Mouse (Mus musculus): ENCODE measurements at regions not wholly inside any gene's neighbourhood (a gene's known extent, or its start where the extent isn't known, plus 50 kb on each side); places are given as distances from the start of the nearest gene placed in this dataset.

GRCm38 (mm10) chr11:112480360-112480759 is 301.7 kb upstream of the Sox9 start:
- no peak for DNase-seq

- peak in 1 of 2 experiments; percentile 3 for DNase-seq
Measured at GRCm38 (mm10) chr11:112501781-112502180, 280.2 kb upstream of the Sox9 start.

- no peak for DNase-seq
Measured at GRCm38 (mm10) chr11:112519076-112519475, 262.9 kb upstream of the Sox9 start.

GRCm38 (mm10) chr11:112524983-112525382 is 257.0 kb upstream of the Sox9 start:
- DNase-seq: no peak

GRCm38 (mm10) chr11:112542573-112542972 is 239.5 kb upstream of the Sox9 start:
- no peak for DNase-seq

- DNase-seq: peak; percentile 56 to 60
Measured at GRCm38 (mm10) chr11:112543473-112543872, 238.6 kb upstream of the Sox9 start.

GRCm38 (mm10) chr11:112545231-112546010 is 236.6 kb upstream of the Sox9 start:
- peak; percentile 24 to 32 for DNase-seq

- peak; percentile 12 to 15 for DNase-seq
Measured at GRCm38 (mm10) chr11:112546162-112546561, 235.9 kb upstream of the Sox9 start.

- no peak for DNase-seq
Measured at GRCm38 (mm10) chr11:112552838-112553237, 229.2 kb upstream of the Sox9 start.

- no peak for DNase-seq
Measured at GRCm38 (mm10) chr11:112563027-112563426, 219.0 kb upstream of the Sox9 start.

GRCm38 (mm10) chr11:112564706-112565215 is 217.3 kb upstream of the Sox9 start:
- DNase-seq: no peak

- DNase-seq: no peak
Measured at GRCm38 (mm10) chr11:112566071-112566470, 216.0 kb upstream of the Sox9 start.

- no peak for DNase-seq
Measured at GRCm38 (mm10) chr11:112587386-112587785, 194.6 kb upstream of the Sox9 start.

- DNase-seq: peak in 1 of 2 experiments; percentile 7
Measured at GRCm38 (mm10) chr11:112588088-112588487, 193.9 kb upstream of the Sox9 start.

GRCm38 (mm10) chr11:112590214-112590613 is 191.8 kb upstream of the Sox9 start:
- no peak for DNase-seq

GRCm38 (mm10) chr11:112592411-112593020 is 189.5 kb upstream of the Sox9 start:
- no peak for DNase-seq

GRCm38 (mm10) chr11:112593821-112594220 is 188.2 kb upstream of the Sox9 start:
- no peak for DNase-seq

- DNase-seq: no peak
Measured at GRCm38 (mm10) chr11:112607359-112607758, 174.7 kb upstream of the Sox9 start.

GRCm38 (mm10) chr11:112609277-112609676 is 172.7 kb upstream of the Sox9 start:
- DNase-seq: no peak

- no peak for DNase-seq
Measured at GRCm38 (mm10) chr11:112611073-112611472, 171.0 kb upstream of the Sox9 start.

GRCm38 (mm10) chr11:112615629-112616028 is 166.4 kb upstream of the Sox9 start:
- no peak for DNase-seq

GRCm38 (mm10) chr11:112616942-112617341 is 165.1 kb upstream of the Sox9 start:
- no peak for DNase-seq

GRCm38 (mm10) chr11:112620916-112621315 is 161.1 kb upstream of the Sox9 start:
- peak; percentile 44 to 58 for DNase-seq
